Mouse (Mus musculus) neural tube, embryonic 13.5 days (tissue): ENCODE results near the gene Hemk1. TPM values are rescaled to one million over a fixed set of nuclear protein-coding genes. Genes with fewer than 3 reads are reported as not detected.

Experiments
- ATAC-seq: fragments of 200-750 bp; cut with Nextera tagmentation; 2 replicates; pipeline ENCODE4 v1.8.0; 2017; ENCODE audit warnings: low read depth, mild to moderate bottlenecking, moderate TSS enrichment, moderate library complexity
- H3K27ac ChIP-seq: fragments of 300-500 bp; sonication (generic); replicated peaks from 2 replicates; pipeline ENCODE4 v1.5.1; 2015; ENCODE audit warnings: moderate library complexity, mild to moderate bottlenecking, inconsistent platforms
- H3K27me3 ChIP-seq: fragments of 300-500 bp; sonication (generic); 2 replicates; pipeline ENCODE4 v1.6.1; 2015; ENCODE audit warnings: mild to moderate bottlenecking, inconsistent platforms
- H3K36me3 ChIP-seq: fragments of 300-500 bp; sonication (generic); 2 replicates; pipeline ENCODE4 v1.6.1; 2015; ENCODE audit warnings: mild to moderate bottlenecking, inconsistent platforms
- H3K4me1 ChIP-seq: fragments of 300-500 bp; sonication (generic); replicated peaks from 2 replicates; pipeline ENCODE4 v1.6.1; 2015; ENCODE audit warnings: inconsistent platforms
- H3K4me2 ChIP-seq: fragments of 300-500 bp; sonication (generic); 2 replicates; pipeline ENCODE4 v1.6.1; 2015; ENCODE audit warnings: inconsistent platforms, mild to moderate bottlenecking, moderate library complexity
- H3K4me3 ChIP-seq: fragments of 300-500 bp; sonication (generic); 2 replicates; pipeline ENCODE4 v1.5.1; 2015; ENCODE audit warnings: mild to moderate bottlenecking, inconsistent platforms
- H3K9ac ChIP-seq: fragments of 300-500 bp; sonication (generic); 2 replicates; pipeline ENCODE4 v1.6.1; 2015; ENCODE audit warnings: moderate library complexity, mild to moderate bottlenecking, inconsistent platforms
- H3K9me3 ChIP-seq: fragments of 300-500 bp; sonication (generic); 2 replicates; pipeline ENCODE4 v1.6.1; 2016; ENCODE audit warnings: inconsistent platforms
- WGBS: fragments of 180-500 bp; shearing (Covaris S2); methylation state at CpG from one replicate; pipeline ENCODE4 v1.1.7; 2015; 5-methylcytosine and 5-hydroxymethylcytosine counted together
- polyA plus RNA-seq: library from polyadenylated mRNA; unstranded; fragments of >200 nt; fragmentation: Nextera tagmentation; extraction: Ambion mirVana; gene quantifications from 2 replicates; pipeline ENCODE4 v1.2.1, GENCODE M21; 2015

Gene Hemk1
- polyA plus RNA-seq, 1 experiment from 2014 or later, result 15.0 TPM

- no peak for ATAC-seq
- Histone ChIP-seq H3K27me3 (no peaks in the 10 kb centered on the region), H3K4me3 (no peak overlapping the region), H3K9ac (no peak overlapping the region), H3K4me1 (no peaks in the 10 kb centered on the region), H3K4me2 (no peak overlapping the region), H3K36me3 (peaks cover 21% of the 10 kb centered on the region), H3K9me3 (no peaks in the 10 kb centered on the region), H3K27ac (no peak overlapping the region)
- 84% methylated on average over 4 of the region's 4 CpGs for WGBS
Measured at GRCm38 (mm10) chr9:107305012-107305411, 33.1 kb downstream of the Hemk1 start.

- no peak for ATAC-seq
- 96% methylated on average over 3 of the region's 3 CpGs for WGBS
- Histone ChIP-seq H3K9me3 (no peaks in the 10 kb centered on the region), H3K27me3 (no peaks in the 10 kb centered on the region), H3K4me3 (no peak overlapping the region), H3K27ac (no peak overlapping the region), H3K9ac (no peak overlapping the region), H3K4me1 (no peaks in the 10 kb centered on the region), H3K4me2 (no peak overlapping the region), H3K36me3 (peaks cover 21% of the 10 kb centered on the region)
Measured at GRCm38 (mm10) chr9:107304383-107304782, 33.8 kb downstream of the Hemk1 start.

- Histone ChIP-seq H3K27ac (no peak overlapping the region), H3K4me1 (0 out of 2 replicates have a peak, but pooled peaks cover 2% of the 10 kb centered on the region), H3K9ac (no peak overlapping the region), H3K36me3 (peaks cover 21% of the 10 kb centered on the region), H3K4me2 (no peak overlapping the region), H3K4me3 (no peak overlapping the region), H3K9me3 (no peaks in the 10 kb centered on the region), H3K27me3 (no peaks in the 10 kb centered on the region)
- 83% methylated on average over 5 of the region's 5 CpGs for WGBS
- no peak for ATAC-seq
Measured at GRCm38 (mm10) chr9:107303900-107304299, 34.2 kb downstream of the Hemk1 start.

DNA sequence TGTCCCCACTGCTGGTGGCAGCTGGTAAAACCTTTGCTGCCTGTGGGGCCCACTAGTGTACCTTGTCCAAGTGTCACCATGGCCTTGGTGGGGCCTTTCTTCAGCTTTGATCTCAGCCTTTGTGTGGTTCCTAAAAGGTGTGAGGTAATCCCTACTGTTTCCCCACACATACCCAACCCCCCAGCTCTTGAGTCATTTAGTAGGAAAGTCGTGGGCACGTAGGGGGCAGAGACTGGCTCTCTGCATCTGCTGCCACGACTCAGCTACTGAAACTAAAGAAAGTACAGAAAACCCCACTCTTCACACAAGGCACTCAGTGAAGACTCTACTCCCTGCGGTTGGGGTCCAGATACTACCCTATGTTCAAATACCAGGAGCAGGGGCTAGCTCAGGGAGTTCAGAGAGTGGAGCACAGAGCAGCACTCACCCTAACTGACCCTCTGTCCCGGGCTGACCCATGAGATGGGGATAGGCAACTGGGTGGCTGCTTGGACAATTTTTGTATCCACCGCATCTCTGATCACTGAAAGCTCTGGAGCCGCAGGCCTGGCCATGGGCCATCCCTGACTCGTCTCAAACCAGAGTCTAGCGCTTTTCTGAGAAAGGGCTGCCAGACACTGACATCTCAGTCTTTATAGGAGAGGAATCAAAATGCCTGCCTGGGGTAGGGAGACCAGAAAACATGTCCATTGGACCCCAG is 34.9 kb downstream of the Hemk1 start:
- Histone ChIP-seq H3K4me1 (peaks cover 8% of the 10 kb centered on the region), H3K36me3 (peaks cover 21% of the 10 kb centered on the region), H3K9ac (no peak overlapping the region), H3K4me2 (no peak overlapping the region), H3K27me3 (no peaks in the 10 kb centered on the region), H3K4me3 (no peak overlapping the region), H3K9me3 (no peaks in the 10 kb centered on the region), H3K27ac (no peak overlapping the region)
- whole genome bisulfite sequencing, result 87% methylated on average over 9 of the region's 9 CpGs
- ATAC-seq, result no peak

GRCm38 (mm10) chr9:107302592-107302991 is 35.6 kb downstream of the Hemk1 start:
- Histone ChIP-seq H3K4me2 (no peak overlapping the region), H3K36me3 (peaks cover 21% of the 10 kb centered on the region), H3K27ac (no peak overlapping the region), H3K27me3 (no peaks in the 10 kb centered on the region), H3K9ac (no peak overlapping the region; the same call in 1 of the 2 replicates), H3K9me3 (no peaks in the 10 kb centered on the region), H3K4me3 (no peak overlapping the region), H3K4me1 (peaks cover 15% of the 10 kb centered on the region)
- no peak for ATAC-seq
- 87% methylated on average over 7 of the region's 7 CpGs for WGBS

DNA sequence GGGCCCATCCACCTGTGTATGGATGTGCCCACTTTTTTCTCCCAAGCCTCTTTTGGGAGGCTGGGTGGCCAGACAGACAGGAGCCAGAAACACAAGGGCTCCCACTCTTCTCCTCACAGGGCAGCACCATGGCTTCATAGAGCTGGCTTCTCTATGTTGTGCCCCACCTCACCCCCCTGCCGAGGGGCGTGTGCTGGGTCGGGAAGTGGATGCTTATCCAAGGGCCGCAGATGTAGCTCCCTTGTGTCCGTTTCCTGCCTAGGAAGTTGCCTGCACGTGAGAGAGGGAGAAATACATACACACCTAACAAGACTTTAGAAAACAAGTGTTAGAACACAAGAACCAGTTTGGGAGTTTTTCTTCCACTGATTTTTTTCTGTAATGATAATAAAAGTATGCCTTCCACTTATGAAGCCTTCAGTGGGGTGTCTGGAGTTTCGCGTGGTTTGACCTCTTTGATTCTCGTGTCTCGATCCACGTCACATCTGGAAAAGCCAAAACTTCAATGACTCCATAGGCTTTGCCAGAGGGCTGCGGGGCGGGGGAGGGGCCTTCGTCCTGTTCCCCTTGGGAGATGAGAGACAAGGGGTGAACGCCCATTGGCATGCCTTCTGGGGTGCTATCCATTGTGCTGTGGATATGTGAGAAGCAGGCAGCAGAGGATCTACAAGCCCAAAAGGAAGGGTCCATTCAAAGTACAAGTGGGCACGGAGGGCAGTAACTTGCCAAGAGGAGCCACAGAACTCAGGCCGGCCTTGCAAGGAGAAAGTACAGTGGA is 36.4 kb downstream of the Hemk1 start:
- 86% methylated on average over 17 of the region's 17 CpGs for WGBS
- peaks cover 21% of the 10 kb centered on the region for H3K36me3 ChIP-seq
- no peak overlapping the region for H3K9ac ChIP-seq
- ATAC-seq, result no peak
- no peaks in the 10 kb centered on the region for H3K9me3 ChIP-seq
- H3K4me1 ChIP-seq, result peaks cover 22% of the 10 kb centered on the region
- no peak overlapping the region for H3K4me2 ChIP-seq
- H3K4me3 ChIP-seq, result no peak overlapping the region
- no peaks in the 10 kb centered on the region for H3K27me3 ChIP-seq
- H3K27ac ChIP-seq, result no peak overlapping the region

DNA sequence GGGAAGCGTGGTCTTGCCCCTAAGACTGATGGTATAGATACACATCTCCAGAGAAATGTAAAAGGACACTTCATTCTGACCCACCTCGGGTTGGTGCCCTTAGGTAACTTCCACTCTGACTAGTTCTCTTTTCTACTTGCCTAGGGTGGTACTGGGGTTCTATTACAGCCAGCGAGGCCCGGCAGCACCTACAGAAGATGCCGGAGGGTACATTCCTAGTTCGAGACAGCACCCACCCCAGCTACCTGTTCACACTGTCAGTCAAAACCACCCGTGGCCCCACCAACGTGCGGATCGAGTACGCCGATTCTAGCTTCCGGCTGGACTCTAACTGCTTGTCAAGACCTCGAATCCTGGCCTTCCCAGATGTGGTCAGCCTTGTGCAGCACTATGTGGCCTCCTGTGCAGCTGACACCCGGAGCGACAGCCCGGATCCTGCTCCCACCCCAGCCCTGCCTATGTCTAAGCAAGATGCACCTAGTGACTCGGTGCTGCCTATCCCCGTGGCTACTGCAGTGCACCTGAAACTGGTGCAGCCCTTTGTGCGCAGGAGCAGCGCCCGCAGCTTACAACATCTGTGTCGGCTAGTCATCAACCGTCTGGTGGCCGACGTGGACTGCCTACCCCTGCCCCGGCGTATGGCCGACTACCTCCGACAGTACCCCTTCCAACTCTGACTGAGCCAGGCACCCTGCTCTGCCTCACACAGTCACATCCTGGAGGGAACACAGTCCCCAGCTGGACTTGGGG is 37.8 kb downstream of the Hemk1 start:
- Histone ChIP-seq H3K9ac (no peak overlapping the region), H3K4me1 (peaks cover 28% of the 10 kb centered on the region), H3K4me3 (no peak overlapping the region), H3K9me3 (no peaks in the 10 kb centered on the region), H3K4me2 (no peak overlapping the region), H3K27me3 (peaks cover 5% of the 10 kb centered on the region), H3K36me3 (peaks cover 21% of the 10 kb centered on the region), H3K27ac (no peak overlapping the region)
- 92% methylated on average over 30 of the region's 30 CpGs for WGBS
- no peak for ATAC-seq

- Histone ChIP-seq H3K9ac (no peak overlapping the region), H3K4me2 (no peak overlapping the region), H3K36me3 (peaks cover 21% of the 10 kb centered on the region), H3K4me1 (peaks cover 28% of the 10 kb centered on the region), H3K9me3 (no peaks in the 10 kb centered on the region), H3K4me3 (no peak overlapping the region), H3K27ac (no peak overlapping the region), H3K27me3 (peaks cover 7% of the 10 kb centered on the region)
- 91% methylated on average over 7 of the region's 7 CpGs for WGBS
- no peak for ATAC-seq
Measured at GRCm38 (mm10) chr9:107299783-107300182, 38.4 kb downstream of the Hemk1 start.

GRCm38 (mm10) chr9:107298876-107299275 is 39.3 kb downstream of the Hemk1 start:
- Histone ChIP-seq H3K36me3 (peaks cover 21% of the 10 kb centered on the region), H3K9ac (no peak overlapping the region), H3K27ac (no peak overlapping the region), H3K27me3 (peaks cover 7% of the 10 kb centered on the region), H3K9me3 (no peaks in the 10 kb centered on the region), H3K4me1 (peaks cover 28% of the 10 kb centered on the region), H3K4me2 (no peak overlapping the region), H3K4me3 (no peak overlapping the region)
- no peak for ATAC-seq
- 88% methylated on average over 6 of the region's 6 CpGs for WGBS

DNA sequence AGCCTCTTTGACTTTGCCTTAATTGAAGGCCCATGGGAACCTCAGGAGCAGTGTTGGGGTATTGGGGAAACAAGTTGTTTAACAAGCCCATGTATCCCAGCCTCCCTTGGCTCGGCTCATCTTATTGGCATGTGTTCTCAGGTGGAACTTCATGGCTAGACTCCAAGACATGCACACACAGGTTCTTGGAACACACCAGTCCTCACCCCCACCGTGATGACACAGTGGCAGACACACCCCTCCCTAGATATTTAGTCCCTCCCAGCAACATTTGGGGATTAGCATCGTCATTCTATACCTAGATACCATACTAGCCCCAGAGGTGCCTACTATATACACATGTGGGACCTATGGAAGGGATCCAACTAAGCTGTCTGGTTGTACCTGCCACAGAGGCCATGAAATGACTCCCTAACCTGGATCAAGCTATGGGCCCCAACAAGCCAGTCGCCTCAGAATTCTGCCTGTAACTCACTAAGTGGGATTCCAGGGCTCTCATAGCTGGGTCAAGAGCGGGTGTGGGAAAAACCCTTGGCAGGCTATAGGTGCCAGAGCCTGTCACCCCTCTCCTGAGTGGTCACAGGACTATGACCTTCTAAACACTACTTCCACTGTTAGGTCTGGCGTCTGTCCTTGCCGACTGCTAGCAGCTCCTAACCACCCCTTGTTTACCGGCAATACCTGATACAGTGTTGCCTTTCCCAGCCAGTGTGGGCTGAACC is 39.9 kb downstream of the Hemk1 start:
- Histone ChIP-seq H3K27me3 (peaks cover 8% of the 10 kb centered on the region), H3K9me3 (no peaks in the 10 kb centered on the region), H3K4me2 (peak overlapping the region; percentile 91), H3K9ac (no peak overlapping the region), H3K4me3 (no peak overlapping the region; the same call in 1 of the 2 replicates), H3K36me3 (peaks cover 21% of the 10 kb centered on the region), H3K4me1 (peaks cover 28% of the 10 kb centered on the region), H3K27ac (no peak overlapping the region)
- WGBS, result 90% methylated on average over 8 of the region's 8 CpGs
- ATAC-seq, result no peak

GRCm38 (mm10) chr9:107297658-107298057 is 40.5 kb downstream of the Hemk1 start:
- peak overlapping the region; percentile 84 for H3K9ac ChIP-seq
- H3K4me2 ChIP-seq, result peak overlapping the region; percentile 91

More at GRCm38 (mm10) chr9:107297658-107298057, 40.5 kb downstream of the Hemk1 start:
- H3K4me3 ChIP-seq, result peak overlapping the region; percentile 77
- H3K36me3 ChIP-seq, result peaks cover 21% of the 10 kb centered on the region
- no peak for ATAC-seq
- WGBS, result 85% methylated on average over 4 of the region's 4 CpGs
- H3K27ac ChIP-seq, result no peak overlapping the region
- H3K4me1 ChIP-seq, result peaks cover 28% of the 10 kb centered on the region
- no peaks in the 10 kb centered on the region for H3K9me3 ChIP-seq
- H3K27me3 ChIP-seq, result peaks cover 14% of the 10 kb centered on the region
